Mouse (Mus musculus) thymus, adult 2 months (tissue): Measurements from ENCODE around the gene Dvl2. TPM values are rescaled to one million over a fixed set of nuclear protein-coding genes. Genes with fewer than 3 reads are reported as not detected.
"Not testable (repeated sequence)": the region's sequence is repeated elsewhere in the genome, so short reads cannot be mapped to it uniquely, and the experiment has no call there.

Experiments used
- DNase-seq: peaks from one replicate; pipeline ENCODE4 v3.0.0; 2021
- H3K27ac ChIP-seq: fragments of 200-500 bp; 2 replicates; pipeline ENCODE4 v1.5.1; 2012; ENCODE audit warnings: low read length, control low read depth; ENCODE audit not compliant: control insufficient read depth, insufficient read depth
- H3K27me3 ChIP-seq: fragments of 200-500 bp; 2 replicates; pipeline ENCODE4 v1.6.1; 2012; ENCODE audit warnings: mild to moderate bottlenecking, low read length, moderate library complexity, mixed read lengths; ENCODE audit not compliant: control insufficient read depth, insufficient read depth
- H3K36me3 ChIP-seq: fragments of 200-500 bp; 2 replicates; pipeline ENCODE4 v1.6.1; 2012; ENCODE audit warnings: mild to moderate bottlenecking, low read length, moderate library complexity; ENCODE audit not compliant: control insufficient read depth, insufficient read depth
- H3K4me1 ChIP-seq: fragments of 200-500 bp; replicated peaks from 2 replicates; pipeline ENCODE4 v1.6.1; 2012; ENCODE audit warnings: low read length; ENCODE audit not compliant: control insufficient read depth, insufficient read depth
- H3K4me3 ChIP-seq: fragments of 200-500 bp; 2 replicates; pipeline ENCODE4 v1.5.1; 2012; ENCODE audit warnings: mild to moderate bottlenecking, low read length, control low read depth, moderate library complexity; ENCODE audit not compliant: control insufficient read depth, insufficient read depth
- CTCF ChIP-seq: fragments of 200-500 bp; IDR thresholded peaks from 2 replicates; pipeline ENCODE4 v1.5.1; 2012; ENCODE audit warnings: mild to moderate bottlenecking, control low read depth, low read length, moderate library complexity, borderline replicate concordance; ENCODE audit not compliant: control insufficient read depth, poor library complexity, insufficient read depth; ENCODE audit errors: extremely low read depth
- POLR2A ChIP-seq: fragments of 200-500 bp; IDR thresholded peaks from 2 replicates; pipeline ENCODE4 v1.6.1; 2012; ENCODE audit warnings: mild to moderate bottlenecking, low read length, control low read depth, moderate library complexity; ENCODE audit not compliant: control insufficient read depth, poor library complexity, insufficient read depth; ENCODE audit errors: extremely low read depth
- WGBS: fragments of 180-500 bp; shearing (Covaris S2); methylation state at CpG from one replicate; pipeline ENCODE4 v1.1.7; 2018; 5-methylcytosine and 5-hydroxymethylcytosine counted together
- polyA plus RNA-seq: library from polyadenylated mRNA; depleted of rRNA; stranded (reverse); fragments of >200 nt; gene quantifications from 2 replicates; pipeline ENCODE4 v1.2.3, GENCODE M21; 2012; rRNA removed

Dvl2 gene
- 52.4 and 55.7 TPM in 2 replicates for polyA plus RNA-seq

- H3K4me3 ChIP-seq: peak within 1 kb of the TSS; percentile 59
- H3K36me3 ChIP-seq: peaks cover 17% of the 10 kb centered on the region
- H3K27me3 ChIP-seq: no peaks in the 10 kb centered on the region
- H3K4me1 ChIP-seq: peaks cover 16% of the 10 kb centered on the region
- no peak; the same call in 1 of the 2 replicates for TF ChIP-seq CTCF
- peak; percentile 28; the same call in 1 of the 2 replicates for TF ChIP-seq POLR2A
- WGBS: under 1% methylated on average over 48 of the region's 48 CpGs
- H3K27ac ChIP-seq: peak within 1 kb of the TSS; percentile 14; the same call in 1 of the 2 replicates
- DNase-seq: peak; percentile 85
Observed at GRCm38 (mm10) chr11:70000396-70000898, at the start of gene Dvl2. Dvl2 (plus strand) TSS chr11:70000595.

GRCm38 (mm10) chr11:69950807-69951459 lies 49.5 kb upstream of the Dvl2 start:
- Histone ChIP-seq H3K4me3 (no peak overlapping the region), H3K36me3 (no peaks in the 10 kb centered on the region), H3K27me3 (no peaks in the 10 kb centered on the region), H3K4me1 (peaks cover 16% of the 10 kb centered on the region), H3K27ac (no peak overlapping the region)
- 58% methylated on average over 4 of the region's 4 CpGs for WGBS
- TF ChIP-seq POLR2A (no peak), CTCF (no peak)
- peak; percentile 29 for DNase-seq

- Histone ChIP-seq H3K4me3 (no peak overlapping the region), H3K27ac (no peak overlapping the region), H3K36me3 (no peaks in the 10 kb centered on the region), H3K27me3 (no peaks in the 10 kb centered on the region), H3K4me1 (peaks cover 14% of the 10 kb centered on the region)
- no peak for DNase-seq
- TF ChIP-seq POLR2A (no peak), CTCF (no peak)
- WGBS: 48% methylated on average over 1 of the region's 1 CpGs
Observed at GRCm38 (mm10) chr11:69952274-69952673, 48.1 kb upstream of the Dvl2 start.

- WGBS: 65% methylated on average over 11 of the region's 11 CpGs
- no peaks in the 10 kb centered on the region for H3K36me3 ChIP-seq
- H3K27me3 ChIP-seq: no peaks in the 10 kb centered on the region
- H3K4me1 ChIP-seq: peaks cover 4% of the 10 kb centered on the region
- DNase-seq: no peak
- no peak overlapping the region for H3K27ac ChIP-seq
- no peak overlapping the region for H3K4me3 ChIP-seq
- TF ChIP-seq POLR2A (no peak), CTCF (no peak)
Observed at GRCm38 (mm10) chr11:69953267-69953915, 47.0 kb upstream of the Dvl2 start.

- not testable (repeated sequence) for H3K4me1 ChIP-seq, H3K27ac ChIP-seq, DNase-seq, H3K36me3 ChIP-seq, H3K27me3 ChIP-seq, H3K4me3 ChIP-seq
- 86% methylated on average over 4 of the region's 4 CpGs for WGBS
Observed at GRCm38 (mm10) chr11:69955618-69956017, 44.8 kb upstream of the Dvl2 start.

GRCm38 (mm10) chr11:69956218-69956617 lies 44.2 kb upstream of the Dvl2 start:
- WGBS: 78% methylated on average over 1 of the region's 1 CpGs
- H3K4me1 ChIP-seq: no peaks in the 10 kb centered on the region
- no peak overlapping the region for H3K4me3 ChIP-seq
- no peaks in the 10 kb centered on the region for H3K27me3 ChIP-seq
- peak; percentile 25 for DNase-seq
- H3K27ac ChIP-seq: no peak overlapping the region
- TF ChIP-seq CTCF (no peak), POLR2A (no peak)
- no peaks in the 10 kb centered on the region for H3K36me3 ChIP-seq

GRCm38 (mm10) chr11:69960616-69961015 lies 39.8 kb upstream of the Dvl2 start:
- no peak for DNase-seq
- Histone ChIP-seq H3K4me3 (no peak overlapping the region), H3K36me3 (no peaks in the 10 kb centered on the region), H3K27me3 (peaks cover 6% of the 10 kb centered on the region; the same call in 1 of the 2 replicates), H3K4me1 (peaks cover 4% of the 10 kb centered on the region; the same call in 1 of the 2 replicates), H3K27ac (no peak overlapping the region)
- WGBS: 69% methylated on average over 5 of the region's 5 CpGs
- no peak for TF ChIP-seq POLR2A
- no peak for TF ChIP-seq CTCF
